Mouse (Mus musculus): ENCODE measurements around the gene Wdr48.

Wdr48 gene

GRCm38 (mm10) chr9:119894339-119895009 is at the start of gene Wdr48:
TSS of gene Wdr48 (plus strand) at chr9:119894878.
- DNase-seq (ENCODE audit: low spot score) = peak; percentile 92

DNA sequence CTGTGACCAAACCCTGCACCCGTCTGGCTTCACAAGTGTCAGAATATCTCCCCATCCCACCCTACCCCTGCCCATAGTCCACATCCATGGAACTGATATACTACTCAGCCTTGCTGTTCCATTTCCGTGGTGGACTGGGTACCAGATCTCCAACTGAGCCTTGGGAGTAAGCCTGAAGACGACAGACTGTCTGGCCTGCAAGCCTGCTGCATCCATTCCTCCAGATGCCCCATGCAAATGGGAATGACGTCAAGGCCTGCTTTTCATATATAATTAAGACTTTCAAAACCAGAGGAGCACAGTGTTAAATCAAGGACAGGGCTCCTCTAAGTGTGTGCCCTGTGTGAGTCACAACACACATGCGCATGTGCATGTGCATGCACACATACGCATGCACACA is 47.5 kb upstream of the Wdr48 start:
- DNase-seq (ENCODE audit: low spot score) = no peak

- DNase-seq (ENCODE audit: low spot score) = no peak
These were observed 46.0 kb upstream of the Wdr48 start for GRCm38 (mm10) chr9:119848671-119849070.

- no peak for DNase-seq (ENCODE audit: low spot score)
These were observed 45.5 kb upstream of the Wdr48 start for GRCm38 (mm10) chr9:119849214-119849613.

GRCm38 (mm10) chr9:119852347-119853030 is 42.2 kb upstream of the Wdr48 start:
- no peak for DNase-seq (ENCODE audit: low spot score)

DNA sequence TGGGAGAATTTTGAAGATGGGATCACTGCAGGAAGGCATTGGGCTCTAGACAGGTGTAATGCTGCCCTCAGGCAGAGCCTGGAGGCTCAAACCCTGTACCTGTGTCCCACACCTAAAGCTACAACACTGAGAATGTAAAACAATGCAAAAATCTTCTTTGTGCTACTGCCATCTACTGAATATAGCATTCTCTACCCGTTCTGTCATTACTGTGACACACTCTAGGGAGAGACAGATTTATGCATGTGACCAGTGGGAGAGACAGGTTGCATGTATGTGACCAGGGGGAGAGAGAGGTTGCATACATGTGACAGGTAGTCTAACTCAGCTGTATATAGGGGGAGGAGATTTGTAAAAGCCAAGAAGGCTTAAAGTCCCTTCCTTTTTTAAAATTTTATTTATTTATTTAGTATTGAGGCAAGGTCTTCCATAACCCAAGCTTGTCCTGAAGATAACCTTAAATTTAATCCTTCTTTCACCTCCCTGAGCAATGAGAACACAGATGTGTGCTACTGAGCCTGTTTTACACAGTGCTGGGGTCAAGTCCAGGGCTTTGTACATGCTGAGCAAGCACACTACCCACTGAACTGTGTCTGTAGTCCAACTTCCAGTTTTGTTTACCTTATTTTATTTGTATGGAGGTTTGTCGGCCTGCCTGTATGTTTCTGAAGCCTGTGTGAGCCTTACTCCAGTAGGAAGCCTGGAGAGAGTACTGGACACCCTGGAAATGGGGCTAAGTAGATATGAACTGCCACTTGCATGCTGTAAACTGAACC is 41.4 kb upstream of the Wdr48 start:
- DNase-seq (ENCODE audit: low spot score) = no peak

GRCm38 (mm10) chr9:119854170-119854569 is 40.5 kb upstream of the Wdr48 start:
- no peak for DNase-seq (ENCODE audit: low spot score)

GRCm38 (mm10) chr9:119887144-119887901 is 7.4 kb upstream of the Wdr48 start:
- no peak for DNase-seq (ENCODE audit: low spot score)

GRCm38 (mm10) chr9:119888843-119889246 is 5.8 kb upstream of the Wdr48 start:
- DNase-seq (ENCODE audit: low spot score) = no peak

- DNase-seq (ENCODE audit: low spot score) = no peak
These were observed 5.2 kb upstream of the Wdr48 start for GRCm38 (mm10) chr9:119889446-119889845.

DNA sequence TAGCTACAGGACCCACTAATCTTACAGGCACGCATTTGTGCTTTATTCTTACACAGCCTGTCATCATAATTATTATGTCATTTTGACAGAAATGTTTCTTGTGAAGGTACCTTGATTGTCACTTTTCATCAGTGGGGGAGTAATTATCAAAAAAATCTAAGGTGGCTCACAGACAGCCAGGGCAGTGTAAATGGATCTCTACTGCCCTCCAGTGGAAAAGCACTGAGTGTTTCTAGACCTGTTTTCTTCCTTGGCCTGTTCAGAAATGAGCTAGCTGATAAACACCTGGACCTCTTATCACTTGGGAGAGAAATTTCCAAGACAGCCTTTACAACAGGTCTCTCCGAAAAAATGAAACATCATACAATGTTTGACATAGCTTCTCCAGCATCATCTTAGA is 4.0 kb upstream of the Wdr48 start:
- DNase-seq (ENCODE audit: low spot score) = no peak

- no peak for DNase-seq (ENCODE audit: low spot score)
These were observed 797 bp upstream of the Wdr48 start for GRCm38 (mm10) chr9:119893881-119894280.

GRCm38 (mm10) chr9:119895040-119895721 is 503 bp downstream of the Wdr48 start:
- peak; percentile 5 for DNase-seq (ENCODE audit: low spot score)

GRCm38 (mm10) chr9:119899446-119899845 is 4.8 kb downstream of the Wdr48 start:
- DNase-seq (ENCODE audit: low spot score) = no peak

GRCm38 (mm10) chr9:119902410-119903151 is 7.9 kb downstream of the Wdr48 start:
- no peak for DNase-seq (ENCODE audit: low spot score)

DNA sequence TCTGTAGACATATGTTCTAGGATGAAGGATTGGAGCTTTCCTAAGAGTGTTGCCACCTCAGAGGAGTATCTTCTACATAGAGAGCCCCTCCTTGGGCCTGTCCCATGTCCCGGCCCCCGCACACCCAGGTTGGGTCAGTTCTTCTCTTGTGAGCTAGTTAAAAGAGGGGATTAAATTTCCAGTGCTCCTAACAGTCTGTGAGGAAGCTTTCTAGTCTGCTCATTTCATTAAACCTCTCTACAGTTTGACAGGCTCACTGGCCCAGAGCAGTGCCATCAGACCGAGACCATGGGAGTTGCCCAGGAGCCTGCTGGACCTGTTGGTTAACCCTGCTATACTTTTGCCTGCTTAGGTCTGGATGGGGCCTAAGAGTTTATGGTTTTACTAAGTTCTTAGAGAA is 14.0 kb downstream of the Wdr48 start:
- no peak for DNase-seq (ENCODE audit: low spot score)

- no peak for DNase-seq (ENCODE audit: low spot score)
These were observed 15.3 kb downstream of the Wdr48 start for GRCm38 (mm10) chr9:119909931-119910330.

DNA sequence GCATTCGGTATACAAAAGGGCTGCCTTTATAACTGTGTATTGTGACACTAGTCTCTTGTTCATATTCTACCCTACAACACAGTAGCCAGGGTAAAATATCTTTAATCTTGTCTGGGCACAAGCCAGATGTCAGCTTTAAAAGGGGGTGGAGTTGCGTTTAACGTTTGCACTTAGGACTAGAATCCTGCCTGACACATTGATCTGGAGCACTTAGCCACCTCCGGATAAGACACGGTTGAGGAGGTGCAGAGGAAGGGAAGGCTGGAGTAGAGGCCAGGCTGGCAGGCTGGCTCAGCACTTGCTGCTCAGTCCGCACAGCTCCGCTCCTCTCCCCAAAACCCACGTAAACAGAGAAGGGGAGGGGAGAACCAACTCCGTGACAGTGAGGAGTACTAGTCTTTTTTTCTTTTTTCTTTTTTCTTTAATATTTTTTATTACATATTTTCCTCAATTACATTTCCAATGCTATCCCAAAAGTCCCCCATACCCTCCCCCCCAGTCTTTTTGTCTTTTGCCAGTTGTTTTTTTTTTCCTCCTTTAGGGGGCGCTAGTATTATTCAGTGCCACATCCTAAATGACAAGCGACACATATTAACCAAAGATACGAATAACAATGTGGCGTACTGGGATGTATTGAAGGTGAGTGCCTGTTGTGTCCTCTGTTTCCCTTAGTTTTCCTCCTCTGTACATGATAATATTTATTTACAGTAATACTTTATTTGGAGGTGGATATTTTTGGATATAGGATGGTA is 18.6 kb downstream of the Wdr48 start:
- no peak for DNase-seq (ENCODE audit: low spot score)

DNA sequence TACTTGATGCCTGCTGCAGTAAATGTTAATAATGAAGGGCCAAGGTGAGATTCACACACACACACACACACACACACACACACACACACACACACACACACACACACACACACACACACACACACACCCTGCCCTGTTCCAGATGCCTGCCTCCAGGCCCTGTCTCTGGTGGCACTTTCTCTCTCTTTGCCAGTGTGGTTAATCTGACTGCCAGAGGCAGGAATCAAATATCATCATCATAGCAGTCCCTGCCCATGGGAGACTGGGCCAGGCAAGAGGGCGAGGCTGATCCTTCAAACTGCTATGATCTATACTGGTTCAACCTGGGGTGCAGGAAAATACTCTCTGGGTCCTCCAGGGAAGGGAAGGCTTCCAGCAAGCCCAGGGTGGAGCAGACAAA is 25.2 kb downstream of the Wdr48 start:
- no peak for DNase-seq (ENCODE audit: low spot score)

- no peak for DNase-seq (ENCODE audit: low spot score)
These were observed 28.8 kb downstream of the Wdr48 start for GRCm38 (mm10) chr9:119923462-119923861.
